ENCODE assay signal across 9 mouse cellular contexts in the genomic region with DNA sequence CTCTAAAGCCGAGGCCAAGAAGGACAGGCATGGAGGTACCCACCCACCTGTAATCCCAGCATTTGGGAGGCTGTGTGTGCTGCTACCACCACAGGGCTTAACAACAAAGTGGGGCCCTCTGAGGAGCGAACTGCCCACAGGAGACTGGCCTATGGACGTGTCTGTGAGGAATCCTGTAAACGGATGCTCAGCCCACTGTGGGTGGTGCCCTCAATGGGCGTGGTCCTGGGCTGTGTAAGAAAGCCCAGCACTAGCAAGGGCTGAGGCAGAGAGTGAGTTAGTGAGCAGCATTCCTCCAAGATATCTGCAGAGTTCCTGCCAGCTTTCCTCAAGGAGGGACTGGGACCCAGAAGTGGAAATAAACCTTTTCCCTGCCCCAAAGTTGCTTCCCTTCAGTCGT.
A peak's percentile ranks its signal among the peaks of the same experiment; 100 is the strongest.
DNase-seq lines count a peak whose midpoint lies in the region; ATAC-seq and TF ChIP-seq lines count a peak whose summit lies in the region.
"Had no signal": no experiment of that assay in that cellular context is flagged by ENCODE, and none has a peak within 500 bp of the region (broad histone marks: within the 10 kb centered on the region; RNA-seq: fewer than 3 reads in every experiment).

No protein-coding gene starts in this region.

- no peak overlapping the region for H3K9ac ChIP-seq in hindbrain, embryonic 12.5 days
- no peak overlapping the region for H3K9ac ChIP-seq in hindbrain, embryonic 13.5 days
- no peak overlapping the region for H3K9ac ChIP-seq in embryonic facial prominence, embryonic 14.5 days (ENCODE audit: low read depth, low read length)
- H3K9ac ChIP-seq in forebrain, embryonic 13.5 days: no peak overlapping the region
- no peak overlapping the region for H3K9ac ChIP-seq in hindbrain, postnatal 0 days (replicated peaks; ENCODE audit: low read length)

- 79% methylated on average over 6 of the region's 6 CpGs for WGBS in hindbrain, embryonic 12.5 days
- WGBS in hindbrain, embryonic 13.5 days: 87% methylated on average over 6 of the region's 6 CpGs
- 65% methylated on average over 6 of the region's 6 CpGs for WGBS in embryonic facial prominence, embryonic 14.5 days
- WGBS in forebrain, embryonic 13.5 days: 88% methylated on average over 6 of the region's 6 CpGs
- WGBS in hindbrain, postnatal 0 days: 87% methylated on average over 6 of the region's 6 CpGs

- no peak for ATAC-seq in hindbrain, embryonic 12.5 days (ENCODE audit: low FRiP score)
- no peak for ATAC-seq in hindbrain, embryonic 13.5 days (ENCODE audit: low FRiP score)
- ATAC-seq in embryonic facial prominence, embryonic 14.5 days (ENCODE audit: low read depth): no peak; the same call in 1 of the 2 replicates
- no peak for ATAC-seq in forebrain, embryonic 13.5 days
- no peak for ATAC-seq in hindbrain, postnatal 0 days

- no peaks in the 10 kb centered on the region for H3K9me3 ChIP-seq in hindbrain, embryonic 12.5 days (replicated peaks)
- H3K9me3 ChIP-seq in hindbrain, embryonic 13.5 days: no peaks in the 10 kb centered on the region
- H3K9me3 ChIP-seq in embryonic facial prominence, embryonic 14.5 days (ENCODE audit: control insufficient read depth, low read length): no peaks in the 10 kb centered on the region
- H3K9me3 ChIP-seq in forebrain, embryonic 13.5 days (replicated peaks): no peaks in the 10 kb centered on the region
- H3K9me3 ChIP-seq in hindbrain, postnatal 0 days (ENCODE audit: low read length): no peaks in the 10 kb centered on the region

- H3K27ac ChIP-seq in hindbrain, embryonic 12.5 days: 0 out of 2 replicates have a peak overlapping the region, but pooled peaks have one; percentile 64
- H3K27ac ChIP-seq in hindbrain, embryonic 13.5 days: no peak overlapping the region
- H3K27ac ChIP-seq in embryonic facial prominence, embryonic 14.5 days (replicated peaks; ENCODE audit: low read depth, low read length): peak overlapping the region; percentile 86
- no peak overlapping the region for H3K27ac ChIP-seq in forebrain, embryonic 13.5 days
- H3K27ac ChIP-seq in hindbrain, postnatal 0 days: no peak overlapping the region

- TF ChIP-seq CTCF in hindbrain, postnatal 0 days (IDR thresholded peaks at IDR 0.05; ENCODE audit: low read depth): no peak

- no peaks in the 10 kb centered on the region for H3K27me3 ChIP-seq in hindbrain, embryonic 12.5 days
- no peaks in the 10 kb centered on the region for H3K27me3 ChIP-seq in hindbrain, embryonic 13.5 days
- no peaks in the 10 kb centered on the region for H3K27me3 ChIP-seq in embryonic facial prominence, embryonic 14.5 days (replicated peaks; ENCODE audit: control insufficient read depth, insufficient read depth, low read length)
- no peaks in the 10 kb centered on the region for H3K27me3 ChIP-seq in forebrain, embryonic 13.5 days
- H3K27me3 ChIP-seq in hindbrain, postnatal 0 days (ENCODE audit: insufficient read depth, low read length): no peaks in the 10 kb centered on the region

- no peaks in the 10 kb centered on the region; the same call in 1 of the 2 replicates for H3K4me1 ChIP-seq in hindbrain, embryonic 12.5 days
- 0 out of 2 replicates have a peak, but pooled peaks cover 3% of the 10 kb centered on the region for H3K4me1 ChIP-seq in hindbrain, embryonic 13.5 days (replicated peaks)
- H3K4me1 ChIP-seq in embryonic facial prominence, embryonic 14.5 days (ENCODE audit: control insufficient read depth, insufficient read depth, low read length): peaks cover 5% of the 10 kb centered on the region
- H3K4me1 ChIP-seq in forebrain, embryonic 13.5 days: no peaks in the 10 kb centered on the region
- no peaks in the 10 kb centered on the region for H3K4me1 ChIP-seq in hindbrain, postnatal 0 days (ENCODE audit: insufficient read depth, low read length)

- no peak overlapping the region for H3K4me3 ChIP-seq in hindbrain, embryonic 12.5 days
- no peak overlapping the region for H3K4me3 ChIP-seq in hindbrain, embryonic 13.5 days
- no peak overlapping the region for H3K4me3 ChIP-seq in embryonic facial prominence, embryonic 14.5 days (ENCODE audit: low read depth, low read length)
- no peak overlapping the region for H3K4me3 ChIP-seq in forebrain, embryonic 13.5 days
- no peak overlapping the region for H3K4me3 ChIP-seq in hindbrain, postnatal 0 days (ENCODE audit: low read length)
- H3K4me3 ChIP-seq: erythroblast, embryonic 14.5 days had no signal

- DNase-seq in embryonic facial prominence, embryonic 14.5 days (ENCODE audit: low spot score): peak; percentile 56
- peak; percentile 50 for DNase-seq in kidney, postnatal 14 days
- DNase-seq in lung, postnatal 25 days (ENCODE audit: low spot score): peak; percentile 31
- DNase-seq in adrenal gland, postnatal 25 days: no peak
- no peak for DNase-seq in hindbrain, postnatal 0 days (ENCODE audit: low spot score)

- peaks cover 92% of the 10 kb centered on the region for H3K36me3 ChIP-seq in hindbrain, embryonic 12.5 days
- H3K36me3 ChIP-seq in hindbrain, embryonic 13.5 days: peaks cover 99% of the 10 kb centered on the region
- peaks cover 94% of the 10 kb centered on the region for H3K36me3 ChIP-seq in embryonic facial prominence, embryonic 14.5 days (ENCODE audit: control insufficient read depth, insufficient read depth, low read length)
- H3K36me3 ChIP-seq in forebrain, embryonic 13.5 days (ENCODE audit: poor library complexity, severe bottlenecking): peaks cover 99% of the 10 kb centered on the region
- peaks cover 60% of the 10 kb centered on the region for H3K36me3 ChIP-seq in hindbrain, postnatal 0 days (ENCODE audit: insufficient read depth, low read length)

- no peak overlapping the region for H3K4me2 ChIP-seq in hindbrain, embryonic 12.5 days (replicated peaks)
- H3K4me2 ChIP-seq in hindbrain, embryonic 13.5 days: no peak overlapping the region
- no peak overlapping the region for H3K4me2 ChIP-seq in embryonic facial prominence, embryonic 14.5 days (ENCODE audit: low read depth, low read length)
- H3K4me2 ChIP-seq in forebrain, embryonic 13.5 days: no peak overlapping the region
- no peak overlapping the region for H3K4me2 ChIP-seq in hindbrain, postnatal 0 days (ENCODE audit: low read depth, low read length)

Comparison
In these comparisons a context has a peak if more than half of its experiments do, and no peak if none do; other contexts are left out.
1. H3K27ac ChIP-seq: peak in hindbrain, embryonic 12.5 days (single experiment) and embryonic facial prominence, embryonic 14.5 days (single experiment); none in hindbrain, embryonic 13.5 days (single experiment), forebrain, embryonic 13.5 days (single experiment) and hindbrain, postnatal 0 days (single experiment).
2. DNase-seq: peak in embryonic facial prominence, embryonic 14.5 days (single experiment), kidney, postnatal 14 days (single experiment) and lung, postnatal 25 days (single experiment); none in adrenal gland, postnatal 25 days (single experiment) and hindbrain, postnatal 0 days (single experiment).